Mouse (Mus musculus) gastrocnemius, adult 8-10 months (tissue): Measurements from ENCODE around the gene Myo16. TPM values are rescaled to one million over a fixed set of nuclear protein-coding genes. Genes with fewer than 3 reads are reported as not detected.

Experiments used
- DNase-seq, 2 experiments: peaks; one replicate each; pipeline ENCODE4 v3.0.0; 2022; ENCODE audit warnings: low spot score in 2 of 2
- total RNA-seq, 4 experiments: library from RNA; stranded (reverse); gene quantifications; 2 replicates each; pipeline ENCODE4 v1.2.4; 2022

Gene Myo16
- total RNA-seq, 4 experiments from 2014 or later, result 0.04 to 0.17 TPM; not detected in 2

GRCm38 (mm10) chr8:10174841-10175680, 21.4 kb downstream of the Myo16 start:
- no peak for DNase-seq

- DNase-seq, result no peak
Observed at GRCm38 (mm10) chr8:10175976-10176375, 22.3 kb downstream of the Myo16 start.

GRCm38 (mm10) chr8:10177131-10177530, 23.4 kb downstream of the Myo16 start:
- no peak for DNase-seq

- no peak for DNase-seq
Observed at GRCm38 (mm10) chr8:10178986-10179385, 25.3 kb downstream of the Myo16 start.

- DNase-seq, result no peak
Observed at GRCm38 (mm10) chr8:10190607-10191006, 36.9 kb downstream of the Myo16 start.

- no peak for DNase-seq
Observed at GRCm38 (mm10) chr8:10198164-10198563, 44.5 kb downstream of the Myo16 start.

- DNase-seq, result no peak
Observed at GRCm38 (mm10) chr8:10199301-10199700, 45.6 kb downstream of the Myo16 start.

- DNase-seq, result no peak
Observed at GRCm38 (mm10) chr8:10200042-10200441, 46.3 kb downstream of the Myo16 start.

- DNase-seq, result no peak
Observed at GRCm38 (mm10) chr8:10215023-10215422, 61.3 kb downstream of the Myo16 start.

GRCm38 (mm10) chr8:10219761-10220276, 66.1 kb downstream of the Myo16 start:
- DNase-seq, result no peak

GRCm38 (mm10) chr8:10222770-10223169, 69.1 kb downstream of the Myo16 start:
- no peak for DNase-seq

- no peak for DNase-seq
Observed at GRCm38 (mm10) chr8:10223528-10224194, 70.0 kb downstream of the Myo16 start.

GRCm38 (mm10) chr8:10224305-10224971, 70.7 kb downstream of the Myo16 start:
- DNase-seq, result no peak

GRCm38 (mm10) chr8:10225018-10225417, 71.3 kb downstream of the Myo16 start:
- no peak for DNase-seq

- no peak for DNase-seq
Observed at GRCm38 (mm10) chr8:10230746-10231369, 77.1 kb downstream of the Myo16 start.

GRCm38 (mm10) chr8:10234516-10234915, 80.8 kb downstream of the Myo16 start:
- no peak for DNase-seq

- no peak for DNase-seq
Observed at GRCm38 (mm10) chr8:10243344-10243743, 89.6 kb downstream of the Myo16 start.

- DNase-seq, result no peak
Observed at GRCm38 (mm10) chr8:10249156-10249555, 95.4 kb downstream of the Myo16 start.

- no peak for DNase-seq
Observed at GRCm38 (mm10) chr8:10255741-10256140, 102.0 kb downstream of the Myo16 start.

GRCm38 (mm10) chr8:10256563-10256962, 102.9 kb downstream of the Myo16 start:
- no peak for DNase-seq

GRCm38 (mm10) chr8:10270094-10270493, 116.4 kb downstream of the Myo16 start:
- no peak for DNase-seq
